Mouse (Mus musculus) hindbrain, embryonic 15.5 days (tissue): ENCODE data around the gene P2rx3. TPM values are rescaled to one million over a fixed set of nuclear protein-coding genes. Genes with fewer than 3 reads are reported as not detected.

Experiments used
- ATAC-seq: fragments of 200-750 bp; cut with Nextera tagmentation; 2 replicates; pipeline ENCODE4 v1.8.0; 2017; ENCODE audit warnings: low read depth, moderate number of reproducible peaks, moderate TSS enrichment; ENCODE audit not compliant: low FRiP score
- H3K27ac ChIP-seq: fragments of 300-500 bp; sonication (generic); replicated peaks from 2 replicates; pipeline ENCODE4 v1.5.1; 2015; ENCODE audit warnings: mild to moderate bottlenecking, inconsistent platforms
- H3K27me3 ChIP-seq: fragments of 300-500 bp; sonication (generic); 2 replicates; pipeline ENCODE4 v1.6.1; 2015; ENCODE audit warnings: control low read depth, inconsistent platforms
- H3K36me3 ChIP-seq: fragments of 300-500 bp; sonication (generic); 2 replicates; pipeline ENCODE4 v1.6.1; 2015; ENCODE audit warnings: control low read depth, inconsistent platforms
- H3K4me1 ChIP-seq: fragments of 300-500 bp; sonication (generic); replicated peaks from 2 replicates; pipeline ENCODE4 v1.6.1; 2015; ENCODE audit warnings: control low read depth, inconsistent platforms
- H3K4me2 ChIP-seq: fragments of 300-500 bp; sonication (generic); 2 replicates; pipeline ENCODE4 v1.6.1; 2015; ENCODE audit warnings: moderate library complexity, mild to moderate bottlenecking, inconsistent platforms
- H3K4me3 ChIP-seq: fragments of 300-500 bp; sonication (generic); 2 replicates; pipeline ENCODE4 v1.5.1; 2015; ENCODE audit warnings: mild to moderate bottlenecking, inconsistent platforms
- H3K9ac ChIP-seq: fragments of 300-500 bp; sonication (generic); 2 replicates; pipeline ENCODE4 v1.6.1; 2015; ENCODE audit warnings: inconsistent platforms
- H3K9me3 ChIP-seq: fragments of 300-500 bp; sonication (generic); 2 replicates; pipeline ENCODE4 v1.6.1; 2016; ENCODE audit warnings: control low read depth, inconsistent platforms
- WGBS: fragments of 180-500 bp; shearing (Covaris S2); methylation state at CpG from one replicate; pipeline ENCODE4 v1.1.7; 2015; 5-methylcytosine and 5-hydroxymethylcytosine counted together
- polyA plus RNA-seq: library from polyadenylated mRNA; unstranded; fragments of >200 nt; fragmentation: Nextera tagmentation; extraction: Ambion mirVana; gene quantifications from 2 replicates; pipeline ENCODE4 v1.2.1, GENCODE M21; 2015

Gene P2rx3
- 7.3 and 14.2 TPM in 2 replicates for polyA plus RNA-seq

DNA sequence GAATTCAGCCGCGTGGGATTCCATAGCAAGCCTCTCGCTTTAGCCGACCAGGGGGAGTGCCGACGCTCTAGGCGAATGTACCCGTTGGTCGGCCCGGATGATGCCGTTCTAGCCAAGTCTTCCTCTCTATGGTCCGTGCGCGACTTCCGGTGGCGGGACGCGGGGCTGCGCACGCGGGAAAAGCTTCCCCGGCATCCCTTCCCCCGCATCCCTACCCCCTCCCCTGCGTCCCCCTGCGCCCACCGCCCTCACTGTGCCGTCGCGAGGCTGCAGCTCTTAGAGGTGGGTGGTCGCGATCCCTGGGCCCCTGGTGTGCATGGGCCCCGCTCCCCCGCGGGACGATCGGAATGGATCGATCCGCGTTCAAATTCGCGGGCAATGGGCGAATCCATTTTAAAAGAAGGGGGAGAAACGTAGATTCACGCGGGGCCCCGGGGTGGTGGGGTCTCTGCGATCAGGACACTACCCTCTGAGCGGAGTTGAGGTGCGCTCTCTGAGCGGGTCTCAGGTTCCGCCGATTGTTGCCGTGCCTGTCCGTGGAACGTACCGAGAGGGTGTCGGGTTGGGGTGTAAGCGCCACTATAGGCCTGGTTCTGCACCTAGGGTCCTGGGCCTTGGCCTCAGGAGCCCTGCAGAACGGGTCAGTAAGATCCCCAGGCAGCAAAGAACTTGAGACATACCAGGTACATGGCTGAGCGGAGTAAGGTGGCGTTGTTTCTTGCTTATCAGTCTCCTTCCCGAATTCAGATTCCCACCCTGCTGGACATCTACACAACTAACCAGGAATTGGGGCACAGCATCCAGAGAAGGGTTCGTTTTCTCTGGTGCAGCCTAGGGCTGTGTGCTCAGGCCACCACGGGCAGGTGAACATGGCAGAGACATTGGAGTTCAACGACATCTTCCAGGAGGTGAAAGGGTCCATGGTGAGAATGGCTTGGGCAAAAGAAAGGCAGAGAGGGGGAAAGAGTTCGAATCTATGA, at the start of gene P2rx3, which contains the start of gene Ssrp1:
TSS of gene P2rx3 (minus strand) at position 416 of the 980 bp plus-strand sequence.
TSS of gene Ssrp1 (plus strand) at position 188 of the 980 bp plus-strand sequence.
- H3K4me3 ChIP-seq, result peak within 1 kb of the TSS; percentile 75
- no peaks in the 10 kb centered on the region for H3K27me3 ChIP-seq
- WGBS, result under 1% methylated on average over 66 of the region's 66 CpGs
- peaks cover 30% of the 10 kb centered on the region for H3K36me3 ChIP-seq
- no peaks in the 10 kb centered on the region for H3K9me3 ChIP-seq
- H3K4me2 ChIP-seq, result peak within 1 kb of the TSS; percentile 83
- ATAC-seq, result peak; percentile 97
- peak within 1 kb of the TSS; percentile 83 for H3K27ac ChIP-seq
- peaks cover 20% of the 10 kb centered on the region for H3K4me1 ChIP-seq
- H3K9ac ChIP-seq, result peak within 1 kb of the TSS; percentile 91

DNA sequence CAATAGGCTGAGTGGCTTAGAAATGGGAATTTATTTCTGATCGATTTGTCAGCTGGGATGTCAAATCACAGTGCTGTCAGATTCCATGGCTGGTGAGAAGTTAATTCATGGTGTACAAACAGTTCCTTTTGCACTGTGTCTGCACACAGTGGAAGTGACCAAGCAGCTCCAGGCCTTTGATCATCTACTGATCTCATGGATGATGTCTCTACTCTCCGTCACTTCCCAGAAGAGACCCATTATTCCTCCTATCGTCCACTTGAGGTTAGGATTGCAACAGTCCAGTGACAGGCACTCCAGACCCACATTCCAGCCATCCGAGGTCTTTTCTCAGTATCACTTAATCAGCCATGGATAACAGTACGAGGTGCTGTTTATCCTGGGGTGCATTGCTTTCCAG, 36.5 kb upstream of the P2rx3 start:
- 93% methylated on average over 5 of the region's 5 CpGs for WGBS

DNA sequence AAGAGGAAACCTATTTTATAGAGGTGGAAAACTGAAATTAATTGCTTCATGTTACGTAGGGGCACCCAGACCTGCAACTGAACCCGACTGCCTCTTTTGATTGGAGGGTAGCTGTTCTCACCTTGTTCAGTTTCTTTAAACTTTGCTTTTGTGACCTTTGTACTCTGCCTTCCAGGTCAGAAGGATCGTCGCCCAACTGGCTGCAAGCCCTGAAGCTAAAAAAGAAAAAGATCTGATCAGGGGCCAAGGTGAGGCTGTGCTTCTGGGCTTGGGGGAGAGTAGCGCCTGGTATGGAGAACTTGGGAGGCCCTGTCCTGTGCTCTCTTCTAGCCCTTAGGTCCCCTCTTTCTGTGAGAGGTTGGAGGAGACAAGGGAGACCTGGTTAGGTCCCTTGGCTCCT, 34.7 kb upstream of the P2rx3 start:
- peaks cover 30% of the 10 kb centered on the region for H3K36me3 ChIP-seq
- no peak for ATAC-seq
- H3K27ac ChIP-seq, result no peak overlapping the region
- no peaks in the 10 kb centered on the region for H3K27me3 ChIP-seq
- 95% methylated on average over 5 of the region's 5 CpGs for WGBS
- no peak overlapping the region for H3K4me3 ChIP-seq
- H3K9ac ChIP-seq, result no peak overlapping the region
- no peaks in the 10 kb centered on the region for H3K9me3 ChIP-seq
- no peak overlapping the region for H3K4me2 ChIP-seq
- no peaks in the 10 kb centered on the region for H3K4me1 ChIP-seq

More for the DNA sequence above, 36.5 kb upstream of the P2rx3 start:
- no peak for ATAC-seq
- Histone ChIP-seq H3K4me3 (no peak overlapping the region), H3K9me3 (no peaks in the 10 kb centered on the region), H3K4me1 (no peaks in the 10 kb centered on the region), H3K9ac (no peak overlapping the region), H3K27ac (no peak overlapping the region), H3K36me3 (peaks cover 30% of the 10 kb centered on the region), H3K27me3 (no peaks in the 10 kb centered on the region), H3K4me2 (no peak overlapping the region)

DNA sequence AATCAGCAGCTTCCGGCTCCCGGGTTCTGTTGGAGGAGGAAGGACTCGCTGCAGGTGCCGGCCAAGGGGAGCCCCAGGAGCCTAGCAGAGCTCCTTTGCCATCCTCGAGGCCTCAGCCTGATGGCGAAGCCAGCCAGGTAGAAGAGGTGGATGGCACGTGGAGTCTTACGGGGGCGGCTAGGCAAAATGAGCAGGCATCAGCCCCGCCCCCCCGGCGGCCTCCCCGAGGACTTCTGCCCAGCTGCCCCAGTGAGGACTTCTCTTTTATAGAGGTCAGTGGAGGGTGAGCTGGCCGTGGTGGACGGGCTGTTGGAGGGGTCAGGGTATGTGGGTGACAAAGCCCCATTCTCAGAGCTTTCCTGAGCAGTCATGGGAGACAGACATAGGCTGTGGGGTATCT, 32.8 kb upstream of the P2rx3 start:
- Histone ChIP-seq H3K9ac (no peak overlapping the region), H3K36me3 (peaks cover 30% of the 10 kb centered on the region), H3K4me1 (no peaks in the 10 kb centered on the region), H3K27ac (no peak overlapping the region), H3K4me3 (no peak overlapping the region), H3K4me2 (no peak overlapping the region), H3K9me3 (no peaks in the 10 kb centered on the region), H3K27me3 (no peaks in the 10 kb centered on the region)
- 74% methylated on average over 15 of the region's 15 CpGs for WGBS
- ATAC-seq, result no peak

DNA sequence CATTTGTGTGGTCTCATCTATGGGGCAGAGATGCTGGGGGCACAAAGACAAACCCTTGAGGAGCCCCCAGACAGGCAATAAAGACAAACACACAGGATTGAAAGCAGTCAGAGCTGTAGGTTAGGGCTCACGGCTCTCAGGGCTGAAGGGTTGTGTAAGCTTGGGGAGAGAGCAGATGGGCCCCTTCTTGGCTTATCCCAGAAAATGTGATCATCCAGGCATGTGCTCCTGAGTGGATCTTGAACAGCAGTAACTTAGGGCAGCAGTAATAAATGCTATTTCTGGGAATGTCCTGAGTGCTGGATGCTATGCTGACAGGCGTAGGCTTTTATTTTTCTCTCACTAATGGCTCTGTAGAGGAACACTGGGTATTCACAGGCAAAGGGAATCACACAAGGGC, 31.4 kb upstream of the P2rx3 start:
- 92% methylated on average over 2 of the region's 2 CpGs for WGBS
- no peak overlapping the region for H3K4me2 ChIP-seq
- H3K9ac ChIP-seq, result no peak overlapping the region
- H3K27me3 ChIP-seq, result no peaks in the 10 kb centered on the region
- H3K4me1 ChIP-seq, result no peaks in the 10 kb centered on the region
- no peaks in the 10 kb centered on the region for H3K9me3 ChIP-seq
- ATAC-seq, result no peak
- H3K27ac ChIP-seq, result no peak overlapping the region
- H3K36me3 ChIP-seq, result peaks cover 33% of the 10 kb centered on the region
- no peak overlapping the region for H3K4me3 ChIP-seq

DNA sequence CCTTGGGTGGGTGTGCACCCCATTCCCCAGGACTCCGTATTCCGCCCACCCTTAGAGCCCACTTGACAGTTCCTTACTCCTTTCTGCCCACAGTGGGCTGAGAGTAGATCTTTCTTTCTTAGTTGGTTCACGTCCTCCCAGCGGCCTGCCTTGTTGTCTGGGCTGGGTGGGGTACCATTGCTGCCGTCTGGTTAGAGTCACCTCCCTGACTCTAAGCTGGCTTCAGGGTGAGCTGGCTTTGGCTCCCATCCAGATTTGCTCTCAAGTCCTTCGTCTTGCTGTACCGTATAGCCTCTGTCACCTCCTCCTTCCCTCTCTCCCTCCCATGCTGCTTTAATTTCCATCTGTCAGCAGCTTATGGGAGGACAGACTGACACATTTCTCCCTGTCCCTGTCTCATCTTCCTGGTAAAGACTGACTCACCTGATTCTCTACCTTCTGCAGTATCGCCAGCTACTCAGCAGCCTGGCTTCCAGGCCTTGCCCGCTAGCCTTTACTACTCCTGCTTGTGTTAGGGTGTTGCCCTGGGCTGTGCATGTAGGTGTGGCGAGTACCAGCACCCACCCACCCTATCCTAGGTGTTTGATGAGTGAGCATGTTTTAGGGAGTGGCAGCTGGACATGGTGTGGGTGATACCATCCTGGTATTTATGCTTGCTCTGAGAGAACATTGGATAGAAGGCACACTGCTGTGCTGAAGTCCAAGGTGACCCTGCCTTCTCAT, 30.8 kb upstream of the P2rx3 start:
- no peak overlapping the region for H3K4me2 ChIP-seq
- H3K4me3 ChIP-seq, result no peak overlapping the region
- peaks cover 33% of the 10 kb centered on the region for H3K36me3 ChIP-seq
- ATAC-seq, result no peak
- H3K4me1 ChIP-seq, result no peaks in the 10 kb centered on the region
- H3K9ac ChIP-seq, result no peak overlapping the region
- no peaks in the 10 kb centered on the region for H3K9me3 ChIP-seq
- WGBS, result 81% methylated on average over 10 of the region's 10 CpGs
- H3K27me3 ChIP-seq, result no peaks in the 10 kb centered on the region
- no peak overlapping the region for H3K27ac ChIP-seq

DNA sequence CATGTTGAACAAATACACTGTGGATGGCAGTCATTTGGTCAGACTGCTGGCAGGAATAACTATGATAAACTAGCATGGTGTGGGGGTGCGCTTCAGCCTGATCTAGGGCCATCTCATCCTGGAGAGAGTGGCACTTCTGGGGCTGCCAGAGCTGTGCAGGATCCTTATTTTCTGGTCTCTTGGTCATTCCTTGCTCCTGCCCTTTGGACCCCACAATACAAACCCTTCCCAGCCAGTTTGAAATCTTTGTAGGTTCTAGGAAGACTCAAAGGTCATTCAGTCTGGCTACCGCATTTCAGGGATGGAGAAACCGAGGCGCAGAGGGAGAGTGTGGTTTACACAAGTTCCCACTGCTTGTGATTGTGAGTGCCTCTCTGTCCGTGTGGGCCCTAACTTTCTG, 29.7 kb upstream of the P2rx3 start:
- Histone ChIP-seq H3K4me1 (no peaks in the 10 kb centered on the region), H3K9me3 (no peaks in the 10 kb centered on the region), H3K4me2 (no peak overlapping the region), H3K9ac (no peak overlapping the region), H3K27me3 (no peaks in the 10 kb centered on the region), H3K4me3 (no peak overlapping the region), H3K27ac (no peak overlapping the region), H3K36me3 (peaks cover 28% of the 10 kb centered on the region)
- WGBS, result 95% methylated on average over 5 of the region's 5 CpGs
- ATAC-seq, result no peak

DNA sequence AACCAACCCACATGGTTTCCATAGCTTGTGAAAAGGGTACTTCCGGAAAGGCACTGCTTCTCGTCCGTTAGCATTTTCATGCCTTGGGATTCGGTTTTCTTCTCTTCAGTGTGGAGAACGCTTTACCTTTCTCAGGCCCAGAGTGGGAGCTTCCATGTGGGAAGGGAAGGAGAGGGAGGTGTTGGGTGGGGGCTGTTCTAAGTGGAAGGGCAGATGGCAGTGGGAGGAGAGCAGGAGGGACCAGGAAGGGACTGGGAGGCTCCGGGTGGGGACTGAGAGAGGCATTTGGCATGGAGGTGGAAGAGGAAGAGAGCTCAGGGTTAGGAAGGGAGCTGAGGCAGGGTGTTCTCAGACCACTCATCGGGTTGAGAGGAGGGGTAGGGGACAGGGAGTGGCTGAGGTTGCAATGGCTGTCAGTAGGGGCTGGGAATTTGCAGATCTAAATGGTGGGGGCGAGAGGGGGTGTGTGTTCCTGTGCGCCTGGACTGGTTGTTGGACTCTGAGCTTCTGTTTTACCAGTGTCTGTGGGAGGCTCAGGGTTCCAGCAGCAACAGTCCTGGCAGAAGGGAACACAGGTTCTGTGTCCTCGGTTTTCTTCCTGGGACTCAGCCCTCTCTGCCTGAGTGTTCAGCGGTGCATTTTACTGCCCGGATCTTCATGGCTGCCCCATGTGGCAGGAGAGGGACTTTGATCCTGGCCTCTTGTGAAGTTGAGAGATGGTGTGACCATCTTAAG, 28.0 kb upstream of the P2rx3 start:
- H3K27me3 ChIP-seq, result no peaks in the 10 kb centered on the region
- H3K27ac ChIP-seq, result no peak overlapping the region
- no peak overlapping the region for H3K4me3 ChIP-seq
- peaks cover 18% of the 10 kb centered on the region for H3K36me3 ChIP-seq
- 90% methylated on average over 12 of the region's 12 CpGs for WGBS
- peaks cover 10% of the 10 kb centered on the region for H3K4me1 ChIP-seq
- no peaks in the 10 kb centered on the region for H3K9me3 ChIP-seq
- no peak overlapping the region for H3K4me2 ChIP-seq
- H3K9ac ChIP-seq, result no peak overlapping the region
- no peak for ATAC-seq

DNA sequence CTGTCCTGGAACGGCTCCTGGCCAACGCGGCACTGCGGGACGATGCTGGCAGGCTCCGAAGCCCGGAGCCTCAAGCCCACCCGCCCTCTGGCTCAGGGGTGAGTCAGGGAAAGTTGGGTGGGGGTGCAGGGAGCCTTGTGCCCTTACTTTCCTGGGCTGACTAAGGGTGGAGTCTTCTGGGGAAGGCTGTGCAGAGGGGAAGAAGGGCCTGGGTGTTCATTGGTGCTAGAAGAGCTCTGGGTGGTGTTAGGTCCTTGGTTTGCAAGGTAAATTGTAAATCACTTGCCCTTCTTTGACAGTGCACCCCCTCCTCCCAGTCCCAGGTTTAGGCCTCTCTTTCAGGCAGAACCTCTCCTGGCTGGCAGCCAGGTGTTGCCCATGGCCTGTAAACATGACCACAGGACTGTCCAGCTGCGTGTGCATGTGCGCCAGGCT, 23.9 kb upstream of the P2rx3 start:
- no peaks in the 10 kb centered on the region for H3K9me3 ChIP-seq
- ATAC-seq, result no peak
- peak overlapping the region; percentile 26; the same call in 1 of the 2 replicates for H3K4me2 ChIP-seq
- no peak overlapping the region for H3K4me3 ChIP-seq
- no peak overlapping the region for H3K9ac ChIP-seq
- no peaks in the 10 kb centered on the region for H3K27me3 ChIP-seq
- H3K4me1 ChIP-seq, result peaks cover 14% of the 10 kb centered on the region
- H3K27ac ChIP-seq, result no peak overlapping the region
- peaks cover 48% of the 10 kb centered on the region for H3K36me3 ChIP-seq
- 52% methylated on average over 10 of the region's 10 CpGs for WGBS

DNA sequence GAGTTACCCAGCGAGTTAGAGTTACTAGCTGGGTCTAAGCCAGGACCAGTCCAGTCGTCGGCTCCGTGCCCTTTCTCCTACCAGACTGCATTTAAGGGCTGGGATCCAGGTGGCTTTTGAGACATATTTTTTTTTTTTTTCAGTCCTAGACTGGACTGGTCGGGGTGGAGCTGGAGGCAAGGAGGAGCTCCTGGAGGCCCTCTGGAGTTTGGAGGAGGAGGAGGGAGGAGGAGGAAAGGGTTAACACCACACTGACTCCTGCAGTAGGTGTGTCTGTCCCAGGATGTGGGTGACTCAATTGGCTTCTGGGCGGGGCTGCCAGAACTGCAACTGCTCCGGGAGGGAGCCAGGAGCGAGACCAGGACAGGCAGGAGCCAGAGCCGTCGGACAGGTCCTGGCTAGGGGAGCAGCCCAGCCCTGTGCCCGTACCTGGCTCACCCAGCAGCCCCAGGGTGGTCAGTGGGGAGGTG, 23.4 kb upstream of the P2rx3 start:
- Histone ChIP-seq H3K27ac (no peak overlapping the region), H3K4me1 (peaks cover 14% of the 10 kb centered on the region), H3K9ac (no peak overlapping the region), H3K9me3 (no peaks in the 10 kb centered on the region), H3K4me3 (no peak overlapping the region), H3K4me2 (peak overlapping the region; percentile 26; the same call in 1 of the 2 replicates), H3K36me3 (peaks cover 48% of the 10 kb centered on the region), H3K27me3 (no peaks in the 10 kb centered on the region)
- WGBS, result 22% methylated on average over 11 of the region's 11 CpGs
- ATAC-seq, result peak; percentile 20; the same call in 1 of the 2 replicates

DNA sequence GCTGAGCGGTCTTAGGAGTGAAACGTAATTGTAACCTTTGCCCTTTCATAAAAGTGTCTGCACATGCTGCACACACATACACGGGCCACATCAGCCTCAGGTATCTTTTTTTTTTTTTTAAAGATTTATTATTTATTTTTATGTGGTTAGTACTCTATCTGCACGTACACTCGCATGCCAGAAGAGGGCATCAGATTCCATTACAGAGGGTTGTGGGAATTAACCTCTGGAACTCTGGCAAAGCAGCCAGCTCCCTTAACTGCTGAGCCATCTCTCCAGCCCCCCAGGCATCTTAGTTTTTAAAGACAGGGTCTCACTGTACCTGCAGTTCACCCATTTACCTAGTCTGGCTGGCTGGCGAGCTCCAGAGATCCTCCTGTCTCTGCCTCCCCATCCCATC, 22.4 kb upstream of the P2rx3 start:
- peaks cover 14% of the 10 kb centered on the region for H3K4me1 ChIP-seq
- H3K9me3 ChIP-seq, result no peaks in the 10 kb centered on the region
- H3K27me3 ChIP-seq, result no peaks in the 10 kb centered on the region
- H3K36me3 ChIP-seq, result peaks cover 56% of the 10 kb centered on the region
- H3K9ac ChIP-seq, result no peak overlapping the region
- no peak overlapping the region for H3K4me2 ChIP-seq
- no peak for ATAC-seq
- no peak overlapping the region for H3K4me3 ChIP-seq
- 93% methylated on average over 6 of the region's 6 CpGs for WGBS
- no peak overlapping the region for H3K27ac ChIP-seq
